Mouse (Mus musculus): ENCODE results near the gene Snrk.

- TF ChIP-seq MAX (IDR thresholded peaks at IDR 0.05; ENCODE audit: low read length): no peak
- TF ChIP-seq CTCF (IDR thresholded peaks at IDR 0.05 in 2 of 3, conservative IDR thresholded peaks at IDR 0.05 in 1 of 3; ENCODE audit: control insufficient read depth in 1 of 3, insufficient read depth in 1 of 3, low read depth in 2 of 3, low read length in 3 of 3, poor library complexity in 1 of 3, severe bottlenecking in 1 of 3): no peak
- no peak for TF ChIP-seq MYB (IDR thresholded peaks at IDR 0.05; ENCODE audit: low read depth, low read length)
- TF ChIP-seq ZMIZ1 (IDR thresholded peaks at IDR 0.05; ENCODE audit: low read depth, low read length): no peak
- TF ChIP-seq GATA1 (IDR thresholded peaks at IDR 0.05; ENCODE audit: low read depth, low read length): no peak
- no peak for TF ChIP-seq POLR2A (IDR thresholded peaks at IDR 0.05; ENCODE audit: control insufficient read depth in 1 of 2, insufficient read depth in 1 of 2, low read depth in 1 of 2, low read length in 2 of 2, poor library complexity in 1 of 2)
- no peak for TF ChIP-seq RAD21 (IDR thresholded peaks at IDR 0.05; ENCODE audit: low read depth, low read length)
- no peak for TF ChIP-seq ZKSCAN1 (IDR thresholded peaks at IDR 0.05; ENCODE audit: low read depth, low read length)
- TF ChIP-seq USF2 (IDR thresholded peaks at IDR 0.05; ENCODE audit: borderline replicate concordance in 1 of 2, insufficient read depth in 1 of 2, low read depth in 1 of 2, low read length in 2 of 2): no peak
- TF ChIP-seq KAT2A (conservative IDR thresholded peaks at IDR 0.05; ENCODE audit: low read depth, low read length): no peak
- TF ChIP-seq TAL1 (IDR thresholded peaks at IDR 0.05; ENCODE audit: low read length): no peak
- TF ChIP-seq ETS1 (IDR thresholded peaks at IDR 0.05; ENCODE audit: low read depth, low read length): no peak
- no peak for TF ChIP-seq USF1 (IDR thresholded peaks at IDR 0.05; ENCODE audit: low read depth, low read length)
- TF ChIP-seq EP300 (IDR thresholded peaks at IDR 0.05; ENCODE audit: low read depth in 1 of 2, low read length in 2 of 2): no peak
Observed at GRCm38 (mm10) chr9:122208311-122208710, 91.2 kb downstream of the Snrk start.
